Mouse (Mus musculus): ENCODE measurements around the gene Ret. TPM values are rescaled to one million over a fixed set of nuclear protein-coding genes. Genes with fewer than 3 reads are reported as not detected.

The Ret gene
- total and polyA plus RNA-seq, 3 experiments, result not detected

- TF ChIP-seq MXI1 (IDR thresholded peaks at IDR 0.05; ENCODE audit: low read depth, low read length) (no peak), CHD1 (IDR thresholded peaks at IDR 0.05; ENCODE audit: low read depth, low read length) (no peak), POLR2A (IDR thresholded peaks at IDR 0.05; ENCODE audit: control insufficient read depth in 1 of 2, insufficient read depth in 1 of 2, low read depth in 1 of 2, low read length in 2 of 2, poor library complexity in 1 of 2) (no peak), ZNF384 (IDR thresholded peaks at IDR 0.05; ENCODE audit: low read depth, low read length) (no peak), GABPA (IDR thresholded peaks at IDR 0.05; ENCODE audit: low read depth, low read length) (no peak)
- H3K4me3 ChIP-seq (ENCODE audit: control insufficient read depth in 1 of 2, insufficient read depth in 1 of 2, low read depth in 2 of 2, low read length in 2 of 2), result no peak overlapping the region
- no peak overlapping the region for H3K27ac ChIP-seq (ENCODE audit: control insufficient read depth, low read depth, low read length)
- DNase-seq (ENCODE audit: low read depth, low spot score), result no peak
- no peak overlapping the region for H3K9ac ChIP-seq (ENCODE audit: control insufficient read depth, low read depth, low read length, poor library complexity, severe bottlenecking)
- H3K9me3 ChIP-seq (replicated peaks; ENCODE audit: insufficient read depth, low read length), result no peaks in the 10 kb centered on the region
- H3K79me2 ChIP-seq (ENCODE audit: control insufficient read depth, insufficient read depth, low read length, poor library complexity), result no peaks in the 10 kb centered on the region
- no peaks in the 10 kb centered on the region for H3K36me3 ChIP-seq (ENCODE audit: control insufficient read depth in 1 of 2, insufficient read depth in 2 of 2, low read length in 2 of 2)
- no peaks in the 10 kb centered on the region for H3K4me1 ChIP-seq (ENCODE audit: control insufficient read depth in 1 of 2, insufficient read depth in 2 of 2, low read length in 2 of 2)
- no peaks in the 10 kb centered on the region for H3K27me3 ChIP-seq (ENCODE audit: control insufficient read depth in 1 of 2, insufficient read depth in 2 of 2, low read length in 2 of 2)
These were observed 10.3 kb downstream of the Ret start for GRCm38 (mm10) chr6:118187285-118187641.

DNA sequence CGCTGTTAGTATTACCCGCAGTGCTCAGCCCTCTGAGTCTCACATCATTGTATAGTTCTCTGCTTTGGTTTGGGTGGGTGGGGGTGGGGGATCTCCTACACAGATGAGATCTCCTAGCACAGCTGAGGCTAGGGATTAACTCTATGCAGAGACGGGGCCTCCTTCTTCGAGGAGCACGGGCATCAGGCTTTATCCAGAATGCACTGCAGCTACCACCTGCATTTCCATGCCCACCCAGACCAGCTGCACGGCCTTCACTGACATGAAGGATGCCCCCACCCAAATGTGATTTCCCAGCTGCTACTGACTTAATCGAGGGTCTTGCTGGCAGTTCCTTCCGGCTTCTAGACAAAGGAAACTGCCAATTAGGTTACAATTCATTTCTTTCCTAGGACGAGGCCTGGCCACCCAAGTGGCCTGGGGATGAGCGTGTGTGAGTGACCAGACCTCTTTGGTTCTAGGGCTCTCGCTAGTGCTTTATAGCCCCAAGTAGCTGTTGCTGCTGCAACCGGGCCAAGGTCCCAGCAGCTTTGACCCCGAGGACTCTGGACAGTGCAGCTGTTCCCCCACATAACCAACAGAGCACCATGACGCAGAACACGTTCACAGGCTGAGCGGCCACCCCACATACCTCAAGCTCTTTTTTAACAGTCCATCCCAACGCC, 10.8 kb downstream of the Ret start:
- no peaks in the 10 kb centered on the region for H3K36me3 ChIP-seq (ENCODE audit: control insufficient read depth in 1 of 2, insufficient read depth in 2 of 2, low read length in 2 of 2)
- H3K27ac ChIP-seq (ENCODE audit: control insufficient read depth, low read depth, low read length), result no peak overlapping the region
- H3K4me3 ChIP-seq (ENCODE audit: control insufficient read depth in 1 of 2, insufficient read depth in 1 of 2, low read depth in 2 of 2, low read length in 2 of 2), result no peak overlapping the region
- H3K9me3 ChIP-seq (replicated peaks; ENCODE audit: insufficient read depth, low read length), result no peaks in the 10 kb centered on the region
- no peaks in the 10 kb centered on the region for H3K4me1 ChIP-seq (ENCODE audit: control insufficient read depth in 1 of 2, insufficient read depth in 2 of 2, low read length in 2 of 2)
- no peak overlapping the region for H3K9ac ChIP-seq (ENCODE audit: control insufficient read depth, low read depth, low read length, poor library complexity, severe bottlenecking)
- no peaks in the 10 kb centered on the region for H3K79me2 ChIP-seq (ENCODE audit: control insufficient read depth, insufficient read depth, low read length, poor library complexity)
- H3K27me3 ChIP-seq (ENCODE audit: control insufficient read depth in 1 of 2, insufficient read depth in 2 of 2, low read length in 2 of 2), result no peaks in the 10 kb centered on the region
- DNase-seq (ENCODE audit: low read depth, low spot score), result no peak
- TF ChIP-seq CTCF (IDR thresholded peaks at IDR 0.05 in 2 of 3, conservative IDR thresholded peaks at IDR 0.05 in 1 of 3; ENCODE audit: control insufficient read depth in 1 of 3, insufficient read depth in 1 of 3, low read depth in 2 of 3, low read length in 3 of 3, poor library complexity in 1 of 3, severe bottlenecking in 1 of 3), result no peak
- no peak for TF ChIP-seq UBTF (IDR thresholded peaks at IDR 0.05; ENCODE audit: borderline replicate concordance, insufficient read depth, low read depth, low read length)
- no peak for TF ChIP-seq NELFE (IDR thresholded peaks at IDR 0.05; ENCODE audit: low read depth, low read length)
- no peak for TF ChIP-seq ZMIZ1 (IDR thresholded peaks at IDR 0.05; ENCODE audit: low read depth, low read length)

GRCm38 (mm10) chr6:118184126-118184525, 13.4 kb downstream of the Ret start:
- Histone ChIP-seq H3K27ac (ENCODE audit: control insufficient read depth, low read depth, low read length) (no peak overlapping the region), H3K27me3 (ENCODE audit: control insufficient read depth in 1 of 2, insufficient read depth in 2 of 2, low read length in 2 of 2) (no peaks in the 10 kb centered on the region), H3K9me3 (replicated peaks; ENCODE audit: insufficient read depth, low read length) (no peaks in the 10 kb centered on the region), H3K4me3 (ENCODE audit: control insufficient read depth in 1 of 2, insufficient read depth in 1 of 2, low read depth in 2 of 2, low read length in 2 of 2) (no peak overlapping the region), H3K79me2 (ENCODE audit: control insufficient read depth, insufficient read depth, low read length, poor library complexity) (no peaks in the 10 kb centered on the region), H3K36me3 (ENCODE audit: control insufficient read depth in 1 of 2, insufficient read depth in 2 of 2, low read length in 2 of 2) (no peaks in the 10 kb centered on the region), H3K9ac (ENCODE audit: control insufficient read depth, low read depth, low read length, poor library complexity, severe bottlenecking) (no peak overlapping the region), H3K4me1 (ENCODE audit: control insufficient read depth in 1 of 2, insufficient read depth in 2 of 2, low read length in 2 of 2) (peaks cover 0 to 5% of the 10 kb centered on the region in 2 experiments; a peak in 1 of 4 replicates)
- TF ChIP-seq CHD1 (IDR thresholded peaks at IDR 0.05; ENCODE audit: low read depth, low read length), result no peak
- no peak for TF ChIP-seq USF2 (IDR thresholded peaks at IDR 0.05; ENCODE audit: borderline replicate concordance in 1 of 2, insufficient read depth in 1 of 2, low read depth in 1 of 2, low read length in 2 of 2)
- DNase-seq (ENCODE audit: low read depth, low spot score), result no peak
